Mouse (Mus musculus) frontal cortex, adult (tissue): Measurements from ENCODE around the gene Cdc25b.

Experiments
- ATAC-seq: cut with Nextera tagmentation; 2 replicates; pipeline ENCODE4 v1.9.2; 2017; ENCODE audit warnings: mild to moderate bottlenecking, moderate library complexity, mixed read lengths; ENCODE audit not compliant: low TSS enrichment

The Cdc25b gene

GRCm38 (mm10) chr2:131191005-131191390 lies 4.2 kb downstream of the Cdc25b start:
- ATAC-seq = no peak

GRCm38 (mm10) chr2:131196606-131197316 lies 10.0 kb downstream of the Cdc25b start:
- ATAC-seq = no peak

GRCm38 (mm10) chr2:131200710-131201109 lies 14.0 kb downstream of the Cdc25b start:
- no peak for ATAC-seq

- no peak for ATAC-seq
Measured at GRCm38 (mm10) chr2:131201262-131201661, 14.5 kb downstream of the Cdc25b start.

GRCm38 (mm10) chr2:131203816-131204409 lies 17.2 kb downstream of the Cdc25b start:
- no peak for ATAC-seq

- peak; percentile 74 for ATAC-seq
Measured at GRCm38 (mm10) chr2:131204410-131204981, 17.7 kb downstream of the Cdc25b start.

- ATAC-seq = no peak
Measured at GRCm38 (mm10) chr2:131205521-131206182, 18.9 kb downstream of the Cdc25b start.

GRCm38 (mm10) chr2:131206778-131207177 lies 20.0 kb downstream of the Cdc25b start, which contains the start of gene Ap5s1:
Gene Ap5s1 (plus strand): TSS chr2:131207078.
- ATAC-seq = no peak

- no peak for ATAC-seq
Measured at GRCm38 (mm10) chr2:131208356-131208755, 21.6 kb downstream of the Cdc25b start.

- no peak for ATAC-seq
Measured at GRCm38 (mm10) chr2:131209125-131209795, 22.5 kb downstream of the Cdc25b start.

- ATAC-seq = peak; percentile 95
Measured at GRCm38 (mm10) chr2:131209969-131210792, 23.4 kb downstream of the Cdc25b start.

- peak; percentile 5 for ATAC-seq
Measured at GRCm38 (mm10) chr2:131211026-131211615, 24.4 kb downstream of the Cdc25b start.

- ATAC-seq = no peak
Measured at GRCm38 (mm10) chr2:131213773-131214172, 27.0 kb downstream of the Cdc25b start.

- no peak for ATAC-seq
Measured at GRCm38 (mm10) chr2:131215941-131216858, 29.5 kb downstream of the Cdc25b start.

GRCm38 (mm10) chr2:131220030-131220429 lies 33.3 kb downstream of the Cdc25b start:
- no peak for ATAC-seq

GRCm38 (mm10) chr2:131221853-131222515 lies 35.2 kb downstream of the Cdc25b start:
- ATAC-seq = no peak

GRCm38 (mm10) chr2:131222562-131222961 lies 35.8 kb downstream of the Cdc25b start:
- no peak for ATAC-seq

GRCm38 (mm10) chr2:131223569-131223968 lies 36.8 kb downstream of the Cdc25b start:
- no peak for ATAC-seq

- ATAC-seq = no peak
Measured at GRCm38 (mm10) chr2:131225178-131225577, 38.4 kb downstream of the Cdc25b start.
